In genomic region chr7:49125545-49125944, GRCm38 (mm10) we compare ENCODE assay signal across 9 mouse cellular contexts.
A peak's percentile ranks its signal among the peaks of the same experiment; 100 is the strongest.
DNase-seq lines count a peak whose midpoint lies in the region; ATAC-seq lines count a peak whose summit lies in the region.
"Had no signal": no experiment of that assay in that cellular context is flagged by ENCODE, and none has a peak within 500 bp of the region (broad histone marks: within the 10 kb centered on the region; RNA-seq: fewer than 3 reads in every experiment).

No protein-coding gene starts in this region.

- peak; percentile 35 for DNase-seq in adrenal gland, adult 18-20 months (ENCODE audit: low spot score in 2 of 2)
- DNase-seq in adrenal gland, adult 8-10 months, result no peak
- DNase-seq in right cerebral cortex, adult 18-20 months, result peak; percentile 45
- DNase-seq in right cerebral cortex, postnatal 10 days (ENCODE audit: low spot score in 2 of 2), result no peak
- peak; percentile 85 for DNase-seq in embryo, embryonic 10 days (ENCODE audit: low spot score)
- DNase-seq in lung, postnatal 25 days (ENCODE audit: low spot score), result peak; percentile 78
- peak; percentile 38 to 77 for DNase-seq in spleen, postnatal 4 days (ENCODE audit: low spot score in 2 of 2)

- no peaks in the 10 kb centered on the region; the same call in 1 of the 2 replicates for H3K27me3 ChIP-seq in intestine, embryonic 15.5 days (replicated peaks)
- H3K27me3 ChIP-seq: hindbrain, embryonic 15.5 days had no signal

- H3K4me1 ChIP-seq in intestine, embryonic 15.5 days (replicated peaks), result 0 out of 2 replicates have a peak, but pooled peaks cover 3% of the 10 kb centered on the region

- H3K27ac ChIP-seq in intestine, embryonic 15.5 days, result no peak overlapping the region
- H3K27ac ChIP-seq: hindbrain, embryonic 15.5 days had no signal

- H3K36me3 ChIP-seq in intestine, embryonic 15.5 days, result no peaks in the 10 kb centered on the region
- H3K36me3 ChIP-seq: hindbrain, embryonic 15.5 days had no signal

- H3K9ac ChIP-seq in intestine, embryonic 15.5 days, result no peak overlapping the region
- H3K9ac ChIP-seq: hindbrain, embryonic 15.5 days had no signal

- ATAC-seq in intestine, embryonic 15.5 days, result peak; percentile 44; the same call in 1 of the 2 replicates

- H3K9me3 ChIP-seq in intestine, embryonic 15.5 days, result no peaks in the 10 kb centered on the region
- H3K9me3 ChIP-seq: hindbrain, embryonic 15.5 days had no signal

- H3K4me3 ChIP-seq in intestine, embryonic 15.5 days (replicated peaks), result no peak overlapping the region
- H3K4me3 ChIP-seq: hindbrain, embryonic 15.5 days had no signal

- H3K4me2 ChIP-seq in intestine, embryonic 15.5 days (replicated peaks), result no peak overlapping the region
- H3K4me2 ChIP-seq: hindbrain, embryonic 15.5 days had no signal

- WGBS in intestine, embryonic 15.5 days, result 38% methylated on average over 3 of the region's 3 CpGs

Comparison
In these comparisons a context has a peak if more than half of its experiments do, and no peak if none do; other contexts are left out.
1. DNase-seq: peak in adrenal gland, adult 18-20 months (2 of 2), right cerebral cortex, adult 18-20 months (single experiment), embryo, embryonic 10 days (single experiment), lung, postnatal 25 days (single experiment) and spleen, postnatal 4 days (2 of 2); none in adrenal gland, adult 8-10 months (single experiment) and right cerebral cortex, postnatal 10 days (0 of 2).